Mouse (Mus musculus): ENCODE measurements at regions not wholly inside any gene's neighbourhood (a gene's known extent, or its start where the extent isn't known, plus 50 kb on each side); places are given as distances from the start of the nearest gene placed in this dataset.

GRCm38 (mm10) chr12:47164031-47164717, 345.4 kb upstream of the Nova1 start:
- TF ChIP-seq USF1 (IDR thresholded peaks at IDR 0.05; ENCODE audit: low read depth), result no peak
- TF ChIP-seq POLR2A (IDR thresholded peaks at IDR 0.05; ENCODE audit: insufficient read length, low read depth), result no peak
